Mouse (Mus musculus) CH12.LX (cell line): ENCODE results near the gene Elane.

ENCODE experiments used
- CTCF ChIP-seq, 2 experiments: IDR thresholded peaks in 1 of 2; conservative IDR thresholded peaks in 1 of 2; 2 replicates each; pipeline ENCODE4 v1.5.1; 2011 to 2012; ENCODE audit warnings: low read depth in 2 of 2, low read length in 2 of 2, improper control_type of control experiment in 1 of 2, inconsistent platforms in 1 of 2, mild to moderate bottlenecking in 1 of 2, moderate library complexity in 1 of 2
- JUN ChIP-seq: IDR thresholded peaks from 2 replicates; pipeline ENCODE4 v1.6.1; 2011; ENCODE audit warnings: low read depth, mild to moderate bottlenecking, low read length, improper control_type of control experiment, moderate library complexity; ENCODE audit not compliant: insufficient read depth
- MEF2A ChIP-seq: IDR thresholded peaks from 2 replicates; pipeline ENCODE4 v1.6.1; 2014; ENCODE audit warnings: low read depth, mild to moderate bottlenecking, inconsistent platforms, low read length, improper control_type of control experiment, borderline replicate concordance
- POLR2A ChIP-seq: IDR thresholded peaks from 2 replicates; pipeline ENCODE4 v1.6.1; 2011; ENCODE audit warnings: low read depth, mild to moderate bottlenecking, improper control_type of control experiment, low read length
- TCF12 ChIP-seq: IDR thresholded peaks from 2 replicates; pipeline ENCODE4 v1.6.1; 2014; ENCODE audit warnings: low read depth, mild to moderate bottlenecking, inconsistent platforms, low read length, improper control_type of control experiment
- ZC3H11A ChIP-seq: IDR thresholded peaks from 2 replicates; pipeline ENCODE4 v1.6.1; 2012; ENCODE audit warnings: low read depth, mild to moderate bottlenecking, inconsistent platforms, low read length, improper control_type of control experiment

- TF ChIP-seq POLR2A, result no peak; the same call in 1 of the 2 replicates
- no peak for TF ChIP-seq TCF12
- TF ChIP-seq CTCF (conservative IDR thresholded peaks at IDR 0.05 in 1 of 2, IDR thresholded peaks at IDR 0.05 in 1 of 2; ENCODE audit: low read depth in 2 of 2, low read length in 2 of 2), result no peak
- no peak for TF ChIP-seq MEF2A
- TF ChIP-seq JUN, result no peak
- no peak for TF ChIP-seq ZC3H11A
Measured at GRCm38 (mm10) chr10:79860079-79860911, 25.8 kb upstream of the Elane start.
